Mouse (Mus musculus) lung, embryonic 16.5 days (tissue): Measurements from ENCODE around the gene Prl2a1. TPM values are rescaled to one million over a fixed set of nuclear protein-coding genes. Genes with fewer than 3 reads are reported as not detected.
"Not testable (repeated sequence)": the region's sequence is repeated elsewhere in the genome, so short reads cannot be mapped to it uniquely, and the experiment has no call there.

Source experiments
- ATAC-seq: fragments of 200-750 bp; cut with Nextera tagmentation; 2 replicates; pipeline ENCODE4 v1.8.0; 2017; ENCODE audit warnings: low read depth, mild to moderate bottlenecking, moderate library complexity
- H3K27ac ChIP-seq: fragments of 300-500 bp; sonication (generic); 2 replicates; pipeline ENCODE4 v1.5.1; 2014; ENCODE audit warnings: mild to moderate bottlenecking, control low read depth, low read length
- H3K27me3 ChIP-seq: fragments of 300-500 bp; sonication (generic); 2 replicates; pipeline ENCODE4 v1.6.1; 2014; ENCODE audit warnings: low read depth, low read length, mixed read lengths; ENCODE audit not compliant: control insufficient read depth, insufficient read depth
- H3K36me3 ChIP-seq: fragments of 300-500 bp; sonication (generic); 2 replicates; pipeline ENCODE4 v1.6.1; 2014; ENCODE audit warnings: low read length; ENCODE audit not compliant: control insufficient read depth, insufficient read depth
- H3K4me1 ChIP-seq: fragments of 300-500 bp; sonication (generic); replicated peaks from 2 replicates; pipeline ENCODE4 v1.6.1; 2014; ENCODE audit warnings: low read length, mixed read lengths; ENCODE audit not compliant: control insufficient read depth, insufficient read depth
- H3K4me2 ChIP-seq: fragments of 300-500 bp; sonication (generic); 2 replicates; pipeline ENCODE4 v1.6.1; 2014; ENCODE audit warnings: low read depth, low read length, control low read depth
- H3K4me3 ChIP-seq: fragments of 300-500 bp; sonication (generic); 2 replicates; pipeline ENCODE4 v1.5.1; 2014; ENCODE audit warnings: mild to moderate bottlenecking, low read length, control low read depth
- H3K9ac ChIP-seq: fragments of 300-500 bp; sonication (generic); 2 replicates; pipeline ENCODE4 v1.6.1; 2014; ENCODE audit warnings: low read length, control low read depth
- H3K9me3 ChIP-seq: fragments of 300-500 bp; sonication (generic); 2 replicates; pipeline ENCODE4 v1.6.1; 2016; ENCODE audit warnings: low read length; ENCODE audit not compliant: control insufficient read depth
- WGBS: fragments of 180-500 bp; shearing (Covaris S2); extraction: QIAGEN DNeasy Blood & Tissue Kit; methylation state at CpG from one replicate; pipeline ENCODE4 v1.1.7; 2014; 5-methylcytosine and 5-hydroxymethylcytosine counted together
- polyA plus RNA-seq: library from polyadenylated mRNA; unstranded; fragments of >200 nt; fragmentation: Nextera tagmentation; extraction: Ambion mirVana; gene quantifications from 2 replicates; pipeline ENCODE4 v1.2.1, GENCODE M21; 2015

Prl2a1 gene
- polyA plus RNA-seq: not detected in 2 replicates

- Histone ChIP-seq H3K9ac (no peak within 1 kb of the TSS), H3K4me2 (no peak within 1 kb of the TSS), H3K27ac (no peak within 1 kb of the TSS), H3K4me1 (no peaks in the 10 kb centered on the region), H3K4me3 (no peak within 1 kb of the TSS), H3K36me3 (no peaks in the 10 kb centered on the region), H3K9me3 (no peaks in the 10 kb centered on the region), H3K27me3 (no peaks in the 10 kb centered on the region)
- no peak for ATAC-seq
- WGBS: 97% methylated on average over 1 of the region's 1 CpGs
Observed at GRCm38 (mm10) chr13:27801354-27801753, at the start of gene Prl2a1. Gene Prl2a1, plus strand, starts transcription at chr13:27801654.

GRCm38 (mm10) chr13:27780704-27781103, 20.8 kb upstream of the Prl2a1 start, which contains the start of gene Prl7c1:
Gene Prl7c1, minus strand, starts transcription at chr13:27780804.
- not testable (repeated sequence) for H3K4me1 ChIP-seq, H3K27ac ChIP-seq, H3K27me3 ChIP-seq, H3K4me3 ChIP-seq, ATAC-seq, H3K36me3 ChIP-seq, H3K4me2 ChIP-seq, H3K9ac ChIP-seq, H3K9me3 ChIP-seq
- 93% methylated on average over 2 of the region's 3 CpGs for WGBS

- no peak for ATAC-seq
- H3K36me3 ChIP-seq: no peaks in the 10 kb centered on the region
Observed at GRCm38 (mm10) chr13:27799303-27799702, 2.2 kb upstream of the Prl2a1 start.

GRCm38 (mm10) chr13:27802765-27803164, 1.3 kb downstream of the Prl2a1 start:
- H3K9me3 ChIP-seq: no peaks in the 10 kb centered on the region
- 66% methylated on average over 1 of the region's 1 CpGs for WGBS
- H3K36me3 ChIP-seq: no peaks in the 10 kb centered on the region
- ATAC-seq: no peak
- H3K4me3 ChIP-seq: no peak overlapping the region
- H3K4me2 ChIP-seq: no peak overlapping the region
- H3K27me3 ChIP-seq: no peaks in the 10 kb centered on the region
- no peaks in the 10 kb centered on the region for H3K4me1 ChIP-seq
- H3K9ac ChIP-seq: no peak overlapping the region
- H3K27ac ChIP-seq: no peak overlapping the region

More at GRCm38 (mm10) chr13:27799303-27799702, 2.2 kb upstream of the Prl2a1 start:
- H3K4me2 ChIP-seq: no peak overlapping the region
- no peak overlapping the region for H3K27ac ChIP-seq
- no peaks in the 10 kb centered on the region for H3K27me3 ChIP-seq
- no peaks in the 10 kb centered on the region for H3K4me1 ChIP-seq
- H3K4me3 ChIP-seq: no peak overlapping the region
- H3K9me3 ChIP-seq: no peaks in the 10 kb centered on the region
- 76% methylated on average over 4 of the region's 4 CpGs for WGBS
- H3K9ac ChIP-seq: no peak overlapping the region

- H3K27me3 ChIP-seq: no peaks in the 10 kb centered on the region
- H3K36me3 ChIP-seq: no peaks in the 10 kb centered on the region
- no peak within 1 kb of the TSS for H3K9ac ChIP-seq
- no peak for ATAC-seq
- no peak within 1 kb of the TSS for H3K4me3 ChIP-seq
- H3K4me2 ChIP-seq: no peak within 1 kb of the TSS
- WGBS: 75% methylated on average over 3 of the region's 3 CpGs
- H3K27ac ChIP-seq: no peak within 1 kb of the TSS
- no peaks in the 10 kb centered on the region for H3K4me1 ChIP-seq
- H3K9me3 ChIP-seq: no peaks in the 10 kb centered on the region
Observed at GRCm38 (mm10) chr13:27849042-27849441, 47.6 kb downstream of the Prl2a1 start, which contains the start of gene Prl2c1. Gene Prl2c1, plus strand, starts transcription at chr13:27849342.

Other genes with a start within 250 kb of the Prl2a1 start
- not detected in 2 replicates for gene Prl8a9, start 237.0 kb upstream of the Prl2a1 start, polyA plus RNA-seq
- not detected in 2 replicates for gene Prl8a1, start 219.5 kb upstream of the Prl2a1 start, polyA plus RNA-seq
- gene Prl7b1, start 191.1 kb upstream of the Prl2a1 start, polyA plus RNA-seq: not detected in 2 replicates
- gene Prl7a1, start 159.2 kb upstream of the Prl2a1 start, polyA plus RNA-seq: not detected in 2 replicates
- gene Prl7a2, start 133.6 kb upstream of the Prl2a1 start, polyA plus RNA-seq: not detected in 2 replicates
- not detected in 2 replicates for gene Prl7d1, start 84.9 kb upstream of the Prl2a1 start, polyA plus RNA-seq
- gene Prl7c1, start 20.9 kb upstream of the Prl2a1 start, polyA plus RNA-seq: not detected in 2 replicates
- gene Prl2c1, start 47.7 kb downstream of the Prl2a1 start, polyA plus RNA-seq: not detected in 2 replicates
- not detected in 2 replicates for gene Prl4a1, start 214.6 kb downstream of the Prl2a1 start, polyA plus RNA-seq